Mouse (Mus musculus) heart, adult 11 months (tissue): ENCODE measurements around the gene Tmem245.

ENCODE experiments used
- DNase-seq: peaks from one replicate; pipeline ENCODE4 v3.0.0; 2022

Tmem245 gene

GRCm38 (mm10) chr4:56946641-56947640, at the start of gene Tmem245:
Gene Tmem245 (minus strand): TSS chr4:56947437.
- DNase-seq = peak; percentile 99

GRCm38 (mm10) chr4:56993331-56993730, 46.1 kb upstream of the Tmem245 start:
- no peak for DNase-seq

GRCm38 (mm10) chr4:56991951-56992350, 44.7 kb upstream of the Tmem245 start:
- DNase-seq = no peak

- DNase-seq = no peak
These were observed 43.0 kb upstream of the Tmem245 start, which contains the start of gene Frrs1l for GRCm38 (mm10) chr4:56990215-56990584. Gene Frrs1l (minus strand): TSS chr4:56990391.

GRCm38 (mm10) chr4:56989431-56990214, 42.4 kb upstream of the Tmem245 start:
- DNase-seq = no peak

- DNase-seq = peak; percentile 93
These were observed 18.4 kb upstream of the Tmem245 start for GRCm38 (mm10) chr4:56965586-56966179.

- peak; percentile 61 for DNase-seq
These were observed 16.4 kb upstream of the Tmem245 start for GRCm38 (mm10) chr4:56963687-56964086.

- DNase-seq = peak; percentile 95
These were observed 14.2 kb upstream of the Tmem245 start for GRCm38 (mm10) chr4:56961320-56961925.

- DNase-seq = peak; percentile 92
These were observed 10.3 kb upstream of the Tmem245 start for GRCm38 (mm10) chr4:56957518-56957917.

GRCm38 (mm10) chr4:56953235-56953634, 6.0 kb upstream of the Tmem245 start:
- DNase-seq = peak; percentile 33

- peak; percentile 42 for DNase-seq
These were observed 4.5 kb upstream of the Tmem245 start for GRCm38 (mm10) chr4:56951701-56952100.

GRCm38 (mm10) chr4:56949494-56949893, 2.3 kb upstream of the Tmem245 start:
- peak; percentile 96 for DNase-seq

GRCm38 (mm10) chr4:56946180-56946579, 1.1 kb downstream of the Tmem245 start:
- DNase-seq = no peak

- DNase-seq = peak; percentile 92
These were observed 3.0 kb downstream of the Tmem245 start for GRCm38 (mm10) chr4:56944286-56944685.

- no peak for DNase-seq
These were observed 4.0 kb downstream of the Tmem245 start for GRCm38 (mm10) chr4:56943258-56943657.

GRCm38 (mm10) chr4:56942567-56942966, 4.7 kb downstream of the Tmem245 start:
- DNase-seq = no peak

- no peak for DNase-seq
These were observed 5.8 kb downstream of the Tmem245 start for GRCm38 (mm10) chr4:56941481-56941880.

- peak; percentile 88 for DNase-seq
These were observed 10.1 kb downstream of the Tmem245 start for GRCm38 (mm10) chr4:56937136-56937535.

- no peak for DNase-seq
These were observed 11.9 kb downstream of the Tmem245 start for GRCm38 (mm10) chr4:56935327-56935726.

- no peak for DNase-seq
These were observed 14.1 kb downstream of the Tmem245 start for GRCm38 (mm10) chr4:56933154-56933553.

- DNase-seq = peak; percentile 96
These were observed 15.1 kb downstream of the Tmem245 start for GRCm38 (mm10) chr4:56932096-56932495.

- no peak for DNase-seq
These were observed 16.9 kb downstream of the Tmem245 start for GRCm38 (mm10) chr4:56930312-56930711.

GRCm38 (mm10) chr4:56926971-56927370, 20.3 kb downstream of the Tmem245 start:
- peak; percentile 52 for DNase-seq
